ENCODE assay signal across 9 mouse cellular contexts in genomic region chr2:145822783-145823729, GRCm38 (mm10).
DNase-seq lines count a peak whose midpoint lies in the region; ATAC-seq and TF ChIP-seq lines count a peak whose summit lies in the region.
"Had no signal": no experiment of that assay in that cellular context is flagged by ENCODE, and none has a peak within 500 bp of the region (broad histone marks: within the 10 kb centered on the region; RNA-seq: fewer than 3 reads in every experiment).

No protein-coding gene starts in this region.

- TF ChIP-seq CTCF in layer of hippocampus, adult 2 months (conservative IDR thresholded peaks at IDR 0.05): no peak

- H3K9me3 ChIP-seq in limb, embryonic 14.5 days (ENCODE audit: control insufficient read depth, low read length): no peaks in the 10 kb centered on the region

- no peak for DNase-seq in layer of hippocampus, adult 2 months (ENCODE audit: low spot score in 2 of 2)
- no peak for DNase-seq in layer of hippocampus, adult 11-12 months (ENCODE audit: low spot score)
- peak; percentile 31 for DNase-seq in forelimb bud, embryonic 11.5 days (ENCODE audit: low read depth, low spot score)
- peak; percentile 41 for DNase-seq in limb, embryonic 14.5 days (ENCODE audit: low spot score)
- peak; percentile 29 for DNase-seq in urinary bladder, adult 2 months (ENCODE audit: low spot score)
- DNase-seq in retina, embryonic 14.5 days (ENCODE audit: low spot score): no peak
- DNase-seq in frontal cortex, postnatal 25 days (ENCODE audit: low spot score in 2 of 2): no peak
- no peak for DNase-seq in adrenal gland, adult 18-20 months (ENCODE audit: low spot score in 2 of 2)
- DNase-seq: thymus, postnatal 14 days had no signal

- H3K9ac ChIP-seq in limb, embryonic 14.5 days (ENCODE audit: low read depth, low read length, severe bottlenecking): no peak overlapping the region

- TF ChIP-seq POLR2A in limb, embryonic 14.5 days (IDR thresholded peaks at IDR 0.05; ENCODE audit: borderline replicate concordance, extremely low read depth, insufficient read depth, insufficient read length): no peak

- peak overlapping the region; percentile 56 for H3K27ac ChIP-seq in layer of hippocampus, adult 2 months
- no peak overlapping the region for H3K27ac ChIP-seq in limb, embryonic 14.5 days (replicated peaks; ENCODE audit: low read depth, low read length)

- ATAC-seq in limb, embryonic 14.5 days (ENCODE audit: low FRiP score, low read depth): no peak

- H3K4me2 ChIP-seq in limb, embryonic 14.5 days (replicated peaks; ENCODE audit: low read depth, low read length, severe bottlenecking): no peak overlapping the region

- H3K36me3 ChIP-seq in limb, embryonic 14.5 days (ENCODE audit: control insufficient read depth, insufficient read depth, low read length): peaks cover 4% of the 10 kb centered on the region; the same call in 1 of the 2 replicates

- 64% methylated on average over 3 of the region's 3 CpGs for whole genome bisulfite sequencing in limb, embryonic 14.5 days

- no peaks in the 10 kb centered on the region for H3K4me1 ChIP-seq in limb, embryonic 14.5 days (ENCODE audit: control insufficient read depth, insufficient read depth, low read length)

- H3K27me3 ChIP-seq in limb, embryonic 14.5 days (ENCODE audit: control insufficient read depth, insufficient read depth, low read length): no peaks in the 10 kb centered on the region

- H3K4me3 ChIP-seq in layer of hippocampus, adult 2 months: no peak overlapping the region
- H3K4me3 ChIP-seq in limb, embryonic 14.5 days (replicated peaks; ENCODE audit: low read length): no peak overlapping the region

Comparison
In these comparisons a context has a peak if more than half of its experiments do, and no peak if none do; other contexts are left out.
1. DNase-seq: peak in forelimb bud, embryonic 11.5 days (single experiment), limb, embryonic 14.5 days (single experiment) and urinary bladder, adult 2 months (single experiment); none in layer of hippocampus, adult 2 months (0 of 2), layer of hippocampus, adult 11-12 months (single experiment), retina, embryonic 14.5 days (single experiment), frontal cortex, postnatal 25 days (0 of 2) and adrenal gland, adult 18-20 months (0 of 2).